Mouse (Mus musculus): ENCODE results near the gene Ldhd.

Ldhd gene

GRCm38 (mm10) chr8:111594951-111595350, 35.2 kb downstream of the Ldhd start:
- DNase-seq (ENCODE audit: low spot score) = no peak

- DNase-seq (ENCODE audit: low spot score) = no peak
These were observed 35.9 kb downstream of the Ldhd start for GRCm38 (mm10) chr8:111594044-111594840.

- DNase-seq (ENCODE audit: low spot score) = no peak
These were observed 37.7 kb downstream of the Ldhd start for GRCm38 (mm10) chr8:111592390-111592910.

GRCm38 (mm10) chr8:111591176-111591575, 39.0 kb downstream of the Ldhd start:
- DNase-seq (ENCODE audit: low spot score) = no peak

- DNase-seq (ENCODE audit: low spot score) = no peak
These were observed 40.0 kb downstream of the Ldhd start for GRCm38 (mm10) chr8:111590214-111590613.

- DNase-seq (ENCODE audit: low spot score) = no peak
These were observed 41.8 kb downstream of the Ldhd start for GRCm38 (mm10) chr8:111588336-111588735.

GRCm38 (mm10) chr8:111587545-111588094, 42.6 kb downstream of the Ldhd start:
- no peak for DNase-seq (ENCODE audit: low spot score)

- DNase-seq (ENCODE audit: low spot score) = no peak
These were observed 45.2 kb downstream of the Ldhd start for GRCm38 (mm10) chr8:111584946-111585345.

GRCm38 (mm10) chr8:111582386-111582785, 47.8 kb downstream of the Ldhd start:
- DNase-seq (ENCODE audit: low spot score) = no peak

GRCm38 (mm10) chr8:111580306-111580705, 49.9 kb downstream of the Ldhd start:
- DNase-seq (ENCODE audit: low spot score) = no peak

GRCm38 (mm10) chr8:111579318-111579717, 50.9 kb downstream of the Ldhd start:
- DNase-seq (ENCODE audit: low spot score) = no peak

GRCm38 (mm10) chr8:111577880-111578533, 52.2 kb downstream of the Ldhd start:
- DNase-seq (ENCODE audit: low spot score) = no peak

- no peak for DNase-seq (ENCODE audit: low spot score)
These were observed 53.7 kb downstream of the Ldhd start for GRCm38 (mm10) chr8:111576501-111576900.

GRCm38 (mm10) chr8:111575492-111575891, 54.7 kb downstream of the Ldhd start:
- DNase-seq (ENCODE audit: low spot score) = no peak

- no peak for DNase-seq (ENCODE audit: low spot score)
These were observed 56.2 kb downstream of the Ldhd start for GRCm38 (mm10) chr8:111574016-111574415.

Data from embryo, embryonic 10 days (tissue).